Mouse (Mus musculus) hindbrain, embryonic 12.5 days (tissue): Measurements from ENCODE around the gene Ostc. TPM values are rescaled to one million over a fixed set of nuclear protein-coding genes. Genes with fewer than 3 reads are reported as not detected.
A peak's percentile ranks its signal among the peaks of the same experiment; 100 is the strongest.

Source experiments
- ATAC-seq: fragments of 200-750 bp; cut with Nextera tagmentation; 2 replicates; pipeline ENCODE4 v1.8.0; 2017; ENCODE audit warnings: moderate TSS enrichment; ENCODE audit not compliant: low FRiP score
- H3K27ac ChIP-seq: fragments of 300-500 bp; sonication (generic); 2 replicates; pipeline ENCODE4 v1.5.1; 2016; ENCODE audit warnings: mild to moderate bottlenecking
- H3K27me3 ChIP-seq: fragments of 300-500 bp; sonication (generic); 2 replicates; pipeline ENCODE4 v1.6.1; 2016; ENCODE audit warnings: mild to moderate bottlenecking
- H3K36me3 ChIP-seq: fragments of 300-500 bp; sonication (generic); 2 replicates; pipeline ENCODE4 v1.6.1; 2016; ENCODE audit warnings: mild to moderate bottlenecking
- H3K4me1 ChIP-seq: fragments of 300-500 bp; sonication (generic); 2 replicates; pipeline ENCODE4 v1.6.1; 2016
- H3K4me2 ChIP-seq: fragments of 300-500 bp; sonication (generic); replicated peaks from 2 replicates; pipeline ENCODE4 v1.6.1; 2016; ENCODE audit warnings: mild to moderate bottlenecking
- H3K4me3 ChIP-seq: fragments of 300-500 bp; sonication (generic); 2 replicates; pipeline ENCODE4 v1.5.1; 2016; ENCODE audit warnings: mild to moderate bottlenecking
- H3K9ac ChIP-seq: fragments of 300-500 bp; sonication (generic); 2 replicates; pipeline ENCODE4 v1.6.1; 2016; ENCODE audit warnings: mild to moderate bottlenecking, moderate library complexity
- H3K9me3 ChIP-seq: fragments of 300-500 bp; sonication (generic); replicated peaks from 2 replicates; pipeline ENCODE4 v1.6.1; 2016; ENCODE audit warnings: mild to moderate bottlenecking
- WGBS: fragments of 180-500 bp; shearing (Covaris S2); methylation state at CpG from one replicate; pipeline ENCODE4 v1.1.7; 2016; 5-methylcytosine and 5-hydroxymethylcytosine counted together
- polyA plus RNA-seq: library from polyadenylated mRNA; unstranded; fragments of >200 nt; fragmentation: Nextera tagmentation; extraction: Ambion mirVana; gene quantifications from 2 replicates; pipeline ENCODE4 v1.2.1, GENCODE M21; 2016

Ostc gene
- polyA plus RNA-seq, 1 experiment from 2014 or later: 273 TPM

GRCm38 (mm10) chr3:130727036-130727435 lies 17.8 kb upstream of the Ostc start:
- Histone ChIP-seq H3K27me3 (no peaks in the 10 kb centered on the region), H3K27ac (no peak overlapping the region), H3K4me1 (peaks cover 19% of the 10 kb centered on the region), H3K9me3 (no peaks in the 10 kb centered on the region), H3K4me3 (no peak overlapping the region), H3K36me3 (peaks cover 42% of the 10 kb centered on the region), H3K4me2 (no peak overlapping the region), H3K9ac (no peak overlapping the region)
- ATAC-seq: no peak
- WGBS: 88% methylated on average over 1 of the region's 1 CpGs

GRCm38 (mm10) chr3:130725718-130726117 lies 16.5 kb upstream of the Ostc start:
- H3K36me3 ChIP-seq: peaks cover 42% of the 10 kb centered on the region
- 78% methylated on average over 2 of the region's 2 CpGs for WGBS
- H3K4me3 ChIP-seq: no peak overlapping the region
- H3K4me2 ChIP-seq: no peak overlapping the region
- no peaks in the 10 kb centered on the region for H3K27me3 ChIP-seq
- H3K9ac ChIP-seq: no peak overlapping the region
- ATAC-seq: no peak
- no peak overlapping the region for H3K27ac ChIP-seq
- H3K9me3 ChIP-seq: no peaks in the 10 kb centered on the region
- H3K4me1 ChIP-seq: peaks cover 15% of the 10 kb centered on the region

GRCm38 (mm10) chr3:130722733-130723478 lies 13.7 kb upstream of the Ostc start:
- no peak for ATAC-seq
- Histone ChIP-seq H3K4me1 (no peaks in the 10 kb centered on the region), H3K4me2 (no peak overlapping the region), H3K9ac (no peak overlapping the region), H3K4me3 (no peak overlapping the region), H3K36me3 (peaks cover 32% of the 10 kb centered on the region), H3K9me3 (no peaks in the 10 kb centered on the region), H3K27ac (0 out of 2 replicates have a peak overlapping the region, but pooled peaks have one; percentile 17), H3K27me3 (no peaks in the 10 kb centered on the region)
- 77% methylated on average over 11 of the region's 11 CpGs for WGBS

GRCm38 (mm10) chr3:130720225-130720624 lies 11.0 kb upstream of the Ostc start:
- H3K4me1 ChIP-seq: no peaks in the 10 kb centered on the region
- no peak for ATAC-seq
- H3K9me3 ChIP-seq: no peaks in the 10 kb centered on the region
- peaks cover 5% of the 10 kb centered on the region; the same call in 1 of the 2 replicates for H3K36me3 ChIP-seq
- WGBS: 89% methylated on average over 4 of the region's 4 CpGs
- no peak overlapping the region for H3K9ac ChIP-seq
- no peaks in the 10 kb centered on the region for H3K27me3 ChIP-seq
- no peak overlapping the region for H3K4me2 ChIP-seq
- H3K4me3 ChIP-seq: no peak overlapping the region
- H3K27ac ChIP-seq: no peak overlapping the region

- H3K27me3 ChIP-seq: no peaks in the 10 kb centered on the region
- 0 out of 2 replicates have a peak, but pooled peaks cover 4% of the 10 kb centered on the region for H3K4me1 ChIP-seq
- WGBS: 93% methylated on average over 4 of the region's 4 CpGs
- H3K4me2 ChIP-seq: no peak overlapping the region
- no peaks in the 10 kb centered on the region for H3K9me3 ChIP-seq
- H3K27ac ChIP-seq: no peak overlapping the region
- ATAC-seq: no peak
- no peak overlapping the region for H3K9ac ChIP-seq
- no peak overlapping the region for H3K4me3 ChIP-seq
- no peaks in the 10 kb centered on the region for H3K36me3 ChIP-seq
Observed at GRCm38 (mm10) chr3:130718871-130719270, 9.6 kb upstream of the Ostc start.

- Histone ChIP-seq H3K27me3 (no peaks in the 10 kb centered on the region), H3K9ac (no peak overlapping the region), H3K4me3 (no peak overlapping the region), H3K27ac (no peak overlapping the region), H3K4me1 (0 out of 2 replicates have a peak, but pooled peaks cover 4% of the 10 kb centered on the region), H3K36me3 (no peaks in the 10 kb centered on the region), H3K4me2 (no peak overlapping the region), H3K9me3 (no peaks in the 10 kb centered on the region)
- ATAC-seq: no peak
- WGBS: 82% methylated on average over 7 of the region's 7 CpGs
Observed at GRCm38 (mm10) chr3:130716555-130716954, 7.3 kb upstream of the Ostc start.

- WGBS: 22% methylated on average over 22 of the region's 22 CpGs
- Histone ChIP-seq H3K9ac (no peak overlapping the region), H3K36me3 (no peaks in the 10 kb centered on the region), H3K27ac (no peak overlapping the region), H3K4me3 (peak overlapping the region; percentile 30), H3K4me1 (0 out of 2 replicates have a peak, but pooled peaks cover 4% of the 10 kb centered on the region), H3K27me3 (no peaks in the 10 kb centered on the region), H3K4me2 (peak overlapping the region; percentile 49), H3K9me3 (no peaks in the 10 kb centered on the region)
- no peak for ATAC-seq
Observed at GRCm38 (mm10) chr3:130714775-130715568, 5.7 kb upstream of the Ostc start.

GRCm38 (mm10) chr3:130712891-130713290 lies 3.6 kb upstream of the Ostc start:
- WGBS: 72% methylated on average over 6 of the region's 6 CpGs
- Histone ChIP-seq H3K9me3 (no peaks in the 10 kb centered on the region), H3K4me3 (no peak overlapping the region), H3K4me2 (no peak overlapping the region), H3K4me1 (peaks cover 10% of the 10 kb centered on the region), H3K27me3 (no peaks in the 10 kb centered on the region), H3K27ac (no peak overlapping the region), H3K36me3 (no peaks in the 10 kb centered on the region), H3K9ac (no peak overlapping the region)
- no peak for ATAC-seq

- peaks cover 19% of the 10 kb centered on the region for H3K4me1 ChIP-seq
- H3K9ac ChIP-seq: no peak overlapping the region
- H3K9me3 ChIP-seq: no peaks in the 10 kb centered on the region
- no peak for ATAC-seq
- peak overlapping the region; percentile 74 for H3K4me2 ChIP-seq
- no peak overlapping the region for H3K27ac ChIP-seq
- 67% methylated on average over 7 of the region's 7 CpGs for WGBS
- no peaks in the 10 kb centered on the region for H3K36me3 ChIP-seq
- H3K4me3 ChIP-seq: peak overlapping the region; percentile 10; the same call in 1 of the 2 replicates
- H3K27me3 ChIP-seq: no peaks in the 10 kb centered on the region
Observed at GRCm38 (mm10) chr3:130710103-130710502, 859 bp upstream of the Ostc start.

GRCm38 (mm10) chr3:130708529-130708928 lies 715 bp downstream of the Ostc start:
- no peak for ATAC-seq
- H3K4me1 ChIP-seq: peaks cover 15% of the 10 kb centered on the region
- peak overlapping the region; percentile 87; the same call in 1 of the 2 replicates for H3K27ac ChIP-seq
- H3K27me3 ChIP-seq: no peaks in the 10 kb centered on the region
- peak overlapping the region; percentile 80 for H3K4me3 ChIP-seq
- H3K9ac ChIP-seq: peak overlapping the region; percentile 90
- H3K9me3 ChIP-seq: no peaks in the 10 kb centered on the region
- peak overlapping the region; percentile 74 for H3K4me2 ChIP-seq
- 2% methylated on average over 5 of the region's 5 CpGs for WGBS
- peaks cover 4% of the 10 kb centered on the region; the same call in 1 of the 2 replicates for H3K36me3 ChIP-seq

GRCm38 (mm10) chr3:130702289-130702688 lies 7.0 kb downstream of the Ostc start:
- no peak for ATAC-seq
- Histone ChIP-seq H3K4me2 (no peak overlapping the region), H3K4me1 (peaks cover 3% of the 10 kb centered on the region; the same call in 1 of the 2 replicates), H3K36me3 (peaks cover 49% of the 10 kb centered on the region), H3K4me3 (no peak overlapping the region), H3K27me3 (no peaks in the 10 kb centered on the region), H3K9me3 (no peaks in the 10 kb centered on the region), H3K9ac (no peak overlapping the region), H3K27ac (no peak overlapping the region)
- WGBS: 76% methylated on average over 6 of the region's 6 CpGs

GRCm38 (mm10) chr3:130697622-130698021 lies 11.6 kb downstream of the Ostc start:
- H3K4me2 ChIP-seq: no peak overlapping the region
- peaks cover 60% of the 10 kb centered on the region for H3K36me3 ChIP-seq
- no peak for ATAC-seq
- H3K27ac ChIP-seq: no peak overlapping the region
- no peaks in the 10 kb centered on the region for H3K4me1 ChIP-seq
- H3K9ac ChIP-seq: no peak overlapping the region
- no peak overlapping the region for H3K4me3 ChIP-seq
- WGBS: 85% methylated on average over 4 of the region's 4 CpGs
- H3K9me3 ChIP-seq: no peaks in the 10 kb centered on the region
- no peaks in the 10 kb centered on the region for H3K27me3 ChIP-seq
